Mouse (Mus musculus): ENCODE results near the gene Cd47.

- TF ChIP-seq POLR2A (IDR thresholded peaks at IDR 0.05; ENCODE audit: insufficient read length, low read depth) (no peak), TCF12 (IDR thresholded peaks at IDR 0.05; ENCODE audit: insufficient read depth, poor library complexity, severe bottlenecking) (no peak), MAX (IDR thresholded peaks at IDR 0.05; ENCODE audit: low read depth) (no peak), SRF (IDR thresholded peaks at IDR 0.05; ENCODE audit: control insufficient read depth, insufficient read length, low read depth) (no peak), CEBPB (IDR thresholded peaks at IDR 0.05; ENCODE audit: insufficient read depth, poor library complexity, severe bottlenecking) (no peak), E2F4 (IDR thresholded peaks at IDR 0.05; ENCODE audit: insufficient read depth) (no peak), USF1 (IDR thresholded peaks at IDR 0.05; ENCODE audit: low read depth) (no peak), POLR2AphosphoS2 (IDR thresholded peaks at IDR 0.05; ENCODE audit: insufficient read length, low read depth) (no peak), MYOG (IDR thresholded peaks at IDR 0.05; ENCODE audit: control insufficient read depth in 1 of 3, insufficient read depth in 1 of 3, insufficient read length in 2 of 3, low read depth in 2 of 3) (no peak), REST (IDR thresholded peaks at IDR 0.05; ENCODE audit: insufficient read depth, insufficient read length) (no peak), MYOD1 (IDR thresholded peaks at IDR 0.05; ENCODE audit: control insufficient read depth in 1 of 3, insufficient read length in 2 of 3, low read depth in 2 of 3) (no peak)
These were observed 140.7 kb downstream of the Cd47 start for GRCm38 (mm10) chr16:49941031-49941430.

Measured in myocyte (in vitro differentiated cells).